Mouse (Mus musculus): ENCODE results near the gene Mob2. TPM values are rescaled to one million over a fixed set of nuclear protein-coding genes. Genes with fewer than 3 reads are reported as not detected.
A peak's percentile ranks its signal among the peaks of the same experiment; 100 is the strongest.

Gene Mob2
- 10 to 100 TPM; 45.2 to 58.8 TPM for total RNA-seq (2021)
- long read RNA-seq, experiment 1, transcript Mob2-201 (5 exons, 1,490 nt): major isoform, 35 of 48 reads
- long read RNA-seq, experiment 1, partial matches to known transcripts: 1 of 48 reads
- long read RNA-seq, experiment 1, other reads (novel, unspliced or antisense): 7 of 48 reads
- long read RNA-seq, experiment 2, transcript Mob2-201 (5 exons, 1,490 nt): major isoform, 82 of 127 reads
- long read RNA-seq, experiment 2, partial matches to known transcripts: 2 of 127 reads
- long read RNA-seq, experiment 2, other reads (novel, unspliced or antisense): 34 of 127 reads

- peak; percentile 91 to 93 for DNase-seq (ENCODE audit: low spot score in 2 of 2)
Measured at GRCm38 (mm10) chr7:142060931-142061565, at the start of gene Mob2. Gene Mob2 (minus strand): TSS chr7:142061065.

- DNase-seq (ENCODE audit: low spot score in 2 of 2): no peak
Measured at GRCm38 (mm10) chr7:142104747-142105146, 43.9 kb upstream of the Mob2 start.

- DNase-seq (ENCODE audit: low spot score in 2 of 2): peak; percentile 72 to 81
Measured at GRCm38 (mm10) chr7:142097776-142098175, 36.9 kb upstream of the Mob2 start.

- DNase-seq (ENCODE audit: low spot score in 2 of 2): no peak
Measured at GRCm38 (mm10) chr7:142096701-142097100, 35.8 kb upstream of the Mob2 start.

DNA sequence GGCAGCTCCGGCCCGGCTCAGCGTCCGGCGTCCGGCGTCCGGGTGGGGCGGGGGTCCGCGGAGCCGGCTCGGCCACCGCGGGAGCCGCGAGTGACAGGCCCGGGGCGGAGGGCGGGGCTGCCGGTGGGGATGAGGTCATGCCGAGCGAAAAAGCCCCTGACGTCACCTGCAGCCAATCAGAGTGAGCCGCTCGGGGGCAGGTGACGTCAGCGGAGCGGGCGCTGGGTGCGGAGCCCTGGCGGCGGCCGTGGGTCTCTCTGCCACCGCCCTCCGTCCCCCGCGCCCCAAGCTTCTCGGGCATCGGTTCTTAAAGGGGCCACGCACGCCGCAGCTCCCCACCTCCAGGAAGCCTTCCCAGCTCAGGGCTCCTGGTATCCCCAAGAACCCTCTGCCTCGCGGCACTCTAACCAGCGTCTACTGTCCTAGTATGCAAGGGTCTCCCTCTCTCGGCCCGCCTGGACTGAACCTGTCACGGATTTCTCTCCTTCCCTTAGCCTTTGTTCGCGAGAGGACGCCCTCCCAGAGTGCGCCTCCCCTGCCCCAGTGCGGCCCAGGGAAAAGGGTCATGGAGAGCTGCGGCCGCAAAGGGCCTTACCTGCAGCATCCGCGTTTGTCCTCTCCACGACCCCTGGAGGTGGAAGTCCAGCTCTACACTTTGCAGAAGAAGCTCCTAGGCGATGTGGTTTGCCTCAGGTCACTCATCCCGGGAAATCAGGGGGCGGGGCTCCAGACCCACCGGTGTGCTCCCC is 34.5 kb upstream of the Mob2 start, which contains the start of gene Dusp8:
TSS of gene Dusp8 (minus strand) at position 661 of the 749 bp plus-strand sequence.
- peak; percentile 91 to 94 for DNase-seq (ENCODE audit: low spot score in 2 of 2)

GRCm38 (mm10) chr7:142094301-142095143 is 33.7 kb upstream of the Mob2 start:
- DNase-seq (ENCODE audit: low spot score in 2 of 2): peak in 1 of 2 experiments; percentile 37

DNA sequence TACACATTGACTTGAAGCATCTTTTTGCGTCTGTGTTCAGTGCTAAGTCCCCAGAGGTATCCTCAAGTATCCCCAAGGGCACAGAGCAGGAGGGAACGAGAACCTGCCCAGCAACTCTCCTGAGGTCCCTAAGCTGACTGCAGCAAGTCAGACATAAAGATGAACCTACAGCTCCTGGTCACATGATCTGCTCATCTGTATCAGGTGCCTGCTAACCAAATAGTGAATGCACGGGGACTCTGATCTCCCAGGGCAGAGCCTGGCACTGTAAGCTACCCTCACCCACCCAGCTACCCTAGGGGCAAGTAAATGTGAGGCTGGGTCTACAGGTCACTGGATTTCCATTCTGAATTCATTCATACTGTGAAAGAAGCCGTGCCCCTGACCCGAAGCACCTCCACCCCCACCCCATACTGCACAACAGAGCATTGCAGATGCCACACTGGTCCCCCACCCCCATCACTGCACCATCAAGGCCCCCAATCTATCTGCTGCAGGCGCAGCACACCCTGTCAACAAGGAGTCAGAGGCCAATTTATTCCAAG is 32.9 kb upstream of the Mob2 start:
- DNase-seq (ENCODE audit: low spot score in 2 of 2): no peak

- no peak for DNase-seq (ENCODE audit: low spot score in 2 of 2)
Measured at GRCm38 (mm10) chr7:142092991-142093390, 32.1 kb upstream of the Mob2 start.

DNA sequence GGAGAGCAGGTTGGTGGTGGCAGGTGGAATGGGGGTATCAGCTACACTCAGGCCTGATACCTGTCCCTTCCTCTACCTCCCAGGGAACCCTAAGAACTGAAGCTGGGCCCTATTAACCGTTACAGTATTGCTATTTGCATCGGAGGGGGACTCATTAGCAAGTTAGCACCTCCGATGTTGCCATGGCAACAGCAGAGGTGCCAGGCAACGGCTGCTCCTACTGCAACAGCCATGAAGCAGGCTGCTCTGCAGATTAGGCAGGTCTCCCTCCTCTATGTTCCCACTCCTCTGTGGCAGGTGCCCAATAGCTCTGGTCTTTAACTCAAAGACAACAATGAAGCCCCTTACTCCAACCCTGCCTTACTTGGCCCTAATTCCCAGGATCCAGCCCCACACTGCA is 31.0 kb upstream of the Mob2 start:
- DNase-seq (ENCODE audit: low spot score in 2 of 2): no peak

GRCm38 (mm10) chr7:142089648-142090447 is 29.0 kb upstream of the Mob2 start:
- no peak for DNase-seq (ENCODE audit: low spot score in 2 of 2)

DNA sequence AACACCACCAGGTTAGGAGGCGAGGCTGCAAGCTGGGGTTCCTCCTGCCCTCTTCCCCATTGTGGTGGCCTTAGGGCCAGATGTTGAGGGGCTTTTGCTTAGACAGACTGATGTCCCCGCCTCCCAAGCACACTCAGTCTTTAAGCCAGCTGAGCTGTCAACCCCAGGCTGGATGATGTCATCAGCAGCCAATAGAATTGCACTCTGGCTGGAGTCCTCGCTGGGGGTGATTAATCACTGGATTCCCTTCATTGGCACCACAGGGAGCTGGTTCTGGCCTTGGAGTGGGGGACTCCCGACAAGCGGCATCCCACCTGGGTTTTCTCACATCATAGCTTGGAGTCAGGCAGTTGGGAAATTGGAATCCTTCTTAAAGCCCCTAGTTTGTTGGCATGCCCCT is 28.0 kb upstream of the Mob2 start:
- DNase-seq (ENCODE audit: low spot score in 2 of 2): peak; percentile 39 to 42

DNA sequence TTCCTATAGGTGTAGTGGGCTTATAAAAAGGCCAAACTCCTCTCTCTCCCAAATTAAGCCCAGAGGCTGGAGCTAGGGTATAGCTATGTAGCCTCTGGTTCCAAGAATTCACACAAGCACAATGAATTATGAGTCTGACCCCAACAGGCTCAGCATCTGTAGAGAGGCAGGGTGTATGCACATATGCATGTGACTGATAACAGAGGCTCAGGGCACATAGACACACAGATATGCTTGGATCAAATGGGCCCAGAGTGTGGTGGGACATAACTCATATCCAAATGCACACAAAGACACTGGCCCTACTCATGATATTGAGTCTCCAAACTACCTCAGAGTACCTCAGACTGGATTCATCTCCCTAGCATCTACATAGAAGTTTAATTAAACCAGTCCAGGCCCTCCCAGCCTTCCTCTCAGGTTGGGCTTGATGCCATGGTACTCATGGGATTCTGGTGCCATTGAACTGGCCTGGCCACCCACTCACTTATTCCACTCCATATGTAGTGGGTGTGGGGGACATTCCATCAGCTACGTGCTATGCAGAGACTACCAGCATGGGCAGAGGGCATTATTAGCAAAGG is 26.3 kb upstream of the Mob2 start:
- DNase-seq (ENCODE audit: low spot score in 2 of 2): no peak

DNA sequence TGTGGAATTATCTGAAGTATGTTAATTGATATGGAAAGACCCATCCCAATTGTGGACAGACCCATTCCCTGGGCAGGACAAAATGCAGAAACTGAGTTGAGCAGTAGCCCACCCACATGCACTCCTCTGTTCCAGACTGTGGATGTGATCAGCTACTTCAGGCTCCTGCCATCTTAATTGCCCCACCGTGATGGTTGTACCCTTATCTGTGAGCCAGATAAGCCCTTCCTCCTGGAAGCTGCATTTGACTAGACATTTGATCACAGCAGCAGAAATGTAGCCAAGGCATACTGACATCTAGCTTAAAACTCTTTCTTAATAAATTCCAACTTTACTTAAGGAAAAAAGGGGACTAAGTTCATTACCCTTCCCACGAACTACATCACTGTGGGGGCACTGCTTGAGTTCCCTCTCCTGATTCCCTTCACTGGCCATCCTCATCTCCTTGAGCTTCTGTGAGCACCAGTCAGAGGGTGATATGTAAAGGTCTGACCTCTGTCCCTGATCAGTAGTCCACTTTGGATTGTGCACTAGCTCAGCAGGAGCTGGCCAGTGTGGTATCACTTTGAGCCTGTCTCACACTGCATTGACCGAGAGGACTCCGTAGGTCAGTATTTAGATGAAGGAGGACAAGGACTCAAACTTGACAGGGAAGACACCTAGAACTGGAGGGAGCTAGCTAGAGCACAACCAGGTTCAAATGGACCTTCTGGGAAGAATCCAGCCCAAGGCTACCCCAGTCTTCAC is 25.5 kb upstream of the Mob2 start:
- no peak for DNase-seq (ENCODE audit: low spot score in 2 of 2)

GRCm38 (mm10) chr7:142084820-142085219 is 24.0 kb upstream of the Mob2 start:
- peak; percentile 84 to 88 for DNase-seq (ENCODE audit: low spot score in 2 of 2)

- DNase-seq (ENCODE audit: low spot score in 2 of 2): no peak
Measured at GRCm38 (mm10) chr7:142084395-142084794, 23.5 kb upstream of the Mob2 start.

- peak in 1 of 2 experiments; percentile 53 for DNase-seq (ENCODE audit: low spot score in 2 of 2)
Measured at GRCm38 (mm10) chr7:142083588-142084317, 22.9 kb upstream of the Mob2 start.

DNA sequence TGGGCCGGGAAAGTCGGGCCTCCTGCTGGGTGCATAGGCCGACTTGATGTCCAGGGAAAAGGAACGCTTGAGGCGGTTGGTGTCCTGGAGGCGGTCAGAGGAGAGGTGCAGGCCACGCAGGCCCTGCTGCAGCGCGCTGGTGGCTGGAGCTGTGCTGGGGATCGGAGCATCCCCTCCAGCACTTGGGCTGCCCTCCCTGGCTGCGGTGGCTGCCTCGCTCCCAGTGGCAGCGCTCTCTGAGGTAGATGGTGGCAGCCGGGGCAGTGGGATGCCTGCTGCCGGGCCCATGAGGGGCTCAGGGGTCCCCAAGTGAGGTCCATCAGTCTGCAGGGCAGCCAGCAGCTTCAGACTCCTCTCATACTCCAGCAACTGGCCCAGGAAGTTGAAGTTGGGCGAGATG is 21.7 kb upstream of the Mob2 start:
- DNase-seq (ENCODE audit: low spot score in 2 of 2): no peak

GRCm38 (mm10) chr7:142082179-142082578 is 21.3 kb upstream of the Mob2 start:
- DNase-seq (ENCODE audit: low spot score in 2 of 2): no peak

Data from adrenal gland, adult 18-20 months (tissue).